Mouse (Mus musculus) right cerebral cortex, postnatal 25 days (tissue): Measurements from ENCODE around the gene Fgfr2.
A peak's percentile ranks its signal among the peaks of the same experiment; 100 is the strongest.

Source experiments
- DNase-seq: peaks from one replicate; pipeline ENCODE4 v3.0.0; 2022

Gene Fgfr2

DNA sequence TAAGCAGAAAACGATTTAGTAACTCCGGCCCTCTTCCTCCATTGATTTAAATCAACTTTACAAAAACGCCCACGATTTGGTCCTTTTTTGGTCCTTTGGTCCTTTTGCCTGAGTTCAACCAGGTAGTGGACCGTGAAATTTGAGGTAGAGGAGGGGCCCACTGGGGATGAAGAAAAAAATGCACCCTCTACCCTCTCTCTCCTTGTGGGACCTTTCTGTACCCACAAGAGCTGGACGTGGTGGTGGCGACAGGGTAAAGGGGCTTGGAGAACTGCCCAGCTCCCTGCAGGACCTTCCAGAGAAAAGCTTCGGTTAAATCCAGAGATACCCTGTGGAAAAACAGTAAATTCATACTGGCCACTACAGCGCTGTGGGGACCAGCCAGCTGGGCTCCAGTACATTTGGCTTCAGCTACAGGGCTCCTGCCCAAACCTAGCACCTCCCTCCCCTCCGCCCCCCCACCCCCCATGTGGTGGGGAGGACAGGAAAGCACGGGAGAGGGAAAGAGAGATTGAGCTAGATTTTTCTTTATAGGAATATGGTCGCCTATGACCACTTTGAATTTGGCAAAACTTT is 2185.8 kb downstream of the Fgfr2 start:
- DNase-seq = no peak

DNA sequence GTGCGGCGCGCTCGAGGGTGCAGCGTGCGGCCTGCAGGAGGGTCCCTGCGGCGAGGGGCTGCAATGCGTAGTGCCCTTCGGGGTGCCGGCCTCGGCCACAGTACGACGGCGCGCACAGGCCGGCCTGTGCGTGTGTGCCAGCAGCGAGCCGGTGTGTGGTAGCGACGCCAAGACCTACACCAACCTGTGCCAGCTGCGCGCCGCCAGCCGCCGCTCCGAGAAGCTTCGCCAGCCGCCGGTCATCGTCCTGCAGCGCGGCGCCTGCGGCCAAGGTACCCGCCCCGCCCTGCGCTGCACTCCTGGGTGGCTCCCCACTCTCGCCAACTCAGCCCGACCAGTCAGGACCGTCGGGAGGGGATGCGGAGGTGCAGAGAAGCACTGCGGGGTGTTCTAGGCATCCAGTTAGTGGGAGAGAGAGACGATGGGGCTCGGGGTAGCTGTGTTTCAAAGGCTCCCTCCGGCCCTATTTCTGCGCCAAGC is 2186.6 kb downstream of the Fgfr2 start:
- DNase-seq = no peak

- DNase-seq = peak; percentile 77
Measured at GRCm38 (mm10) chr7:130935793-130936471, 2187.2 kb downstream of the Fgfr2 start, which contains the start of gene Htra1. Gene Htra1, plus strand, starts transcription at chr7:130936111.

DNA sequence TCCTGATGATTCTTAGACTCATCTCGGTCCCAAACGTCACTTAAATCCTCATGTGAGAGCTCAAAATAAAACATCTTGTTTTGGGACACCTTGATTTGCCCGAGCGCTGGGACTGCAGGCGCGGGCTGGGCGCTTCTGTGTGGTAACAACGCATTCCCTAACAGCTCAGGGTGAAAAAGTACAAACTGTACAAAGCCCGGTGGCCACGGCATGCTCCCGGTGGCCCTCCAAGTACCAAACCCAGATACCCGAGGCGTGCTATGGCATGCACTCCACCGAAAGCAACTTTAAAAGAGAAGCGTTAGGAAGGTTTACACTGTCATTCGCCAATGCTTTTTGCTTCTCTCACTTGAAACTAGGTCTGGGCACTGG is 2187.7 kb downstream of the Fgfr2 start:
- DNase-seq = no peak

DNA sequence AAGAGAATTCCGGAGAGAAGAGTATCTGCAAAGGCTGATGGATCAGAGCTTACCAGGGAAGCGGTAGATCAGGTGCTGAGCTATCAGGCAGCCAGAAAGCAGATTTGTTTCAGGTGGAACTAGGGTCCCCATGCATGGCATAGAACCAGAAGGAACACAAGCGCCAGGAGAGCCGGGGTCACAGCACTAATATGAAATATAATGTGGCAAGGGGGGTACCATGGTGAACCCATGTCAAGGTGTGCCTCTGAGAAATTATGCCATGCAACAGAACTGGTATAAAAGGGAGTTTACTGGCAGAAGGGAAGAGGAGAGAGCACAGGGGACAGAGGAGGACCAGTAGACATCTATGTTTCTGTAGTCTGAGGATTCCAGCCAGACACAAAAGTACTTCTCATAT is 2188.5 kb downstream of the Fgfr2 start:
- no peak for DNase-seq

DNA sequence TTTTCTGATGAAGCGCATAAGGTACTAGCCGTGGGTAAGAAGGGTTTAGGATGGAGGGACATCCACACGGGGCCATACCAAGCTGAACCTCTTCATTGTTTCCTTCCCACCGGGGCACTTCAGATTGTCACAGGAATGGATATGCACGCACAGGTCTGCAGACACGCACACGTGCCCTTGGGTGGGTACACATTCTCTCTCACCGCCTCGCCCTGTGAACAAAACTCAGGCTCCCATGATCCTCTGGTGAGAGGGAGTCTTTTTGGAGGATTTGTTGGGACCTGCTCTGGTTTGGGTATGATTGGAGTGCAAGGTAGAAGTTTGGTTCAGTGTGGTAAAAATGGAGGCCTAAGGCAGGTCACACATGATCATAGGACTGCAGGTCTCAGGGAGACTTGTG is 2190.2 kb downstream of the Fgfr2 start:
- DNase-seq = no peak

- no peak for DNase-seq
Measured at GRCm38 (mm10) chr7:130930401-130930800, 2192.7 kb downstream of the Fgfr2 start.

DNA sequence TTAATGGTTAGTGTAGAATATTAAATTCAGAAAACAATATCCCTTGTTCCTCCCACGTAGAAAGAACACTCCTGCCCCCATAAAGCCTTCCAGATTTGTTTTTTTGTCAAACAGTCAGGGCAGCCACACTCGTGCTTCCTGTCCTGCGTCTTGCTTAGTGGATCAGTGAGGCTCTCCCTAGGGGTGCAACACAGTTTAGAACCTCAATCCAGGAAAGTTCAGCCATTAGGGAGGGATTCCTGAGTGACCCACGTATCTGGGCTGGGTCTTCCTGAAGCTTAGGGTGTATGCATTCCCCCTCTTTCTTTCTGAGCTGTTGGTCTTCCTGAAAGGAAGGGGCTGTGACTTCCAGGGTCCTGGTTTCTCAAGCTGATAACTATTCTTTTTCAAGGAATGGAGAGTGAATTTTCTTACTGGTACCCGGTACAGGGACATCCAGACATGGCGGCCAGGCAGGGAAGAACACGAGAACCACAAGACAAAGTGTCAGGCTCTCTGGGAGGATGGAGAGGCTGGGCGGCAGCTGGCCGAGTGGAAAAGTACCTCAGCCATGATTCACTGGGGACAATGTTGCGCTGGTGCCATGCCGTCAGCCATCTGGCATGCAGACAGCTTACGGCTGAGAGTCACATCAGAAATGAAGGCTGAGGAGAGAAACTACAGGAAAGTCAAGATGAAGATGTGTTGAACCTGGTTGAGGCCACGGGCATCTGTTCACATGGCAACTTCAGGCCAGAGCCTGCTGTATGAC is 2200.0 kb downstream of the Fgfr2 start:
- no peak for DNase-seq

GRCm38 (mm10) chr7:130918260-130918659 is 2204.9 kb downstream of the Fgfr2 start:
- DNase-seq = no peak

GRCm38 (mm10) chr7:130914693-130915363 is 2208.3 kb downstream of the Fgfr2 start:
- no peak for DNase-seq

DNA sequence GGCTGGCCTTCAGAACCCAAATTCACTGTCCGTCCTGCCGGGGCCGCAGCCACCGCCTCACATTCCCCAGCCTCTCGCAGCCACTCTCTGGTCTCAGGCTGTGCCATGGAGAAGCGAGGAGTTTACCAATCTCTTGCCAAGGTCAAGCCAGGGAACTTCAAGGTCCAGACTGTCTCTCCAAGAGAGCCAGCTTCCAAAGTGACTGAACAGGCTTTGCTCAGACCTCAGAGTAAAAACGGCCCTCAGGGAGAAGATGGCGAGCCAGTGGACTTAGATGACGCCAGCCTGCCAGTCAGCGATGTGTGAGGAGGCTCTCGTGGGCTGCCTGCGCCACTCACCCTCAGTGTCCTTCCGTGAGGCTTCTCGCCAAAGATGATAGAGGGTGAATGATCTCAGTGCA is 2212.3 kb downstream of the Fgfr2 start:
- DNase-seq = no peak

GRCm38 (mm10) chr7:130904571-130905365 is 2218.4 kb downstream of the Fgfr2 start:
- DNase-seq = no peak

- DNase-seq = peak; percentile 59
Measured at GRCm38 (mm10) chr7:130903505-130904074, 2219.6 kb downstream of the Fgfr2 start.

DNA sequence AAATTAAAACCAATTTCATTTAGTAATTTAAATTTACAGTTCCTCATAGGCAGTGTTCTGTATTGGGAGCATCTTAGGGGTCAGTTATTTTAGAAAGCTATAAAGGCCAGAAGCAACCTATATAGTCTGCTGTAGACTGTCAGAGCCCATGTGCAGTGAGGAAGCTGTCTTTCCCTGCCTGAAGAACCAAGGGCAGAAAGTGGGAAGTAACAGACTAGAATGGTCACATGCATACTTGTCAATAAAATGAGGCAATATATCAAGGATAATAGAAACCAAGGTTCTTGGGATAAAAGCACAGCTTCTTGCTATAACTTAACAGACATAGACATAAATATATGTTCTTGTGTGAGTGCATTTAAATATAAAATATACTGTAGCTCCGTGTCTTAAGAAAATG is 2220.2 kb downstream of the Fgfr2 start:
- no peak for DNase-seq

- DNase-seq = no peak
Measured at GRCm38 (mm10) chr7:130900233-130900848, 2222.8 kb downstream of the Fgfr2 start.

- DNase-seq = no peak
Measured at GRCm38 (mm10) chr7:130898373-130898772, 2224.8 kb downstream of the Fgfr2 start.

GRCm38 (mm10) chr7:130897201-130897600 is 2225.9 kb downstream of the Fgfr2 start:
- DNase-seq = no peak

DNA sequence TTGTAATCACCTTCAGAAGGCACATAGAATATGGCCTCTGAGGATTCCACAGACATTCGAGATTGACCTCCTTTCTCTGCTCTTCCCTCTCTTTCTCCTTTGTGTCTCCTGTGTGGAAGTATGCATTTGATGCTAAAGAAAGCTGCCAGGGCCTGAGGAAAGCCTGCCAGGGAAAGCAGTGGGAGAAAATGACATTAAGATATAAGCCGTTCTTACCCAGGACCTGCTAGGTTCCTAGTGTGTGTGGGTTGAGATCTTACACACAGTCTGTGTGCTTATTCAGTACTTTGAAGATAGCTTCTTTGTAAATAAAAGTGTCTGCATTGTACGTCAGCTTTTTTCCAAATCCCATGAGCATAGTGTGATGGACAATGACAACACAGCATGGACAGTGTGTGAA is 2227.1 kb downstream of the Fgfr2 start:
- DNase-seq = peak; percentile 29

DNA sequence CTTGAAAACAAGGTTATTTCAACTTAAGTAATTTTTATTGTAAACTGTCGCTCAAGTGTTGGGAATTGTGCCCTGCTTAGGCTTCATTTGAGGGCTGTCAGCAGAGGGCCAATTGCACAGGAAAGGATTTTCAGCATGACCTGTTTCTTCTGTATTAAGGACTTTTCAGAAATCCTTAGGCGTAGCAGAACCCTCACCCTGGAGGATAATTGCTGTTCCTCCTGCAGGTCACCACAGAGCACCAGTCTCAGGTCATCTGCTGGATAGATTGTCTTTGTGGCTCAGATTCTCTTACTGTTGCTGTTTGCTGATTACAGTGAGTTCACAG is 2227.6 kb downstream of the Fgfr2 start:
- no peak for DNase-seq

- DNase-seq = no peak
Measured at GRCm38 (mm10) chr7:130894931-130895617, 2228.1 kb downstream of the Fgfr2 start.

GRCm38 (mm10) chr7:130892973-130893372 is 2230.2 kb downstream of the Fgfr2 start:
- DNase-seq = peak; percentile 52
